Comparison of ENCODE assay signal across 9 mouse cellular contexts in the genomic region with DNA sequence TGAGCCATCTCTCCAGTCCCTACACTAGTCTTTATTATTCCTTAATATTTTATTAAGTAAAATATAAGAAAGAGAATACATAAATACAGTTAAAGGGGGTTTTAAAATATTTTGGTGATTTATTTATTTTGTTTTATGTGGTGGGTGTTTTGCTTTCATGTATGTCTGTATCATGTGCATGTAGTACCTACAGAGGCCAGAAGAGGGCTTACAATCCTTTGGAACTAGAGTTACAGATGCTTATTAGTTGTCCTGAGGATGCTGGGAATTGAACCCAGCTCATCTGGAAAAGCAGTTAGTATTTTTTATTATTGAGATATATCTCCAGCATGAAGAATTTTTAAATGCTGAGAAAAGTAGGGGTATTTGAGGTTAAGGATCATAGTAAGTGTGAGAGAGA. TPM values are rescaled to one million over a fixed set of nuclear protein-coding genes. Genes with fewer than 3 reads are reported as not detected.
A peak's percentile ranks its signal among the peaks of the same experiment; 100 is the strongest.
DNase-seq lines count a peak whose midpoint lies in the region; ATAC-seq and TF ChIP-seq lines count a peak whose summit lies in the region.
"Had no signal": no experiment of that assay in that cellular context is flagged by ENCODE, and none has a peak within 500 bp of the region (broad histone marks: within the 10 kb centered on the region; RNA-seq: fewer than 3 reads in every experiment).

No protein-coding gene starts in this region.

- H3K4me1 ChIP-seq in intestine, postnatal 0 days (replicated peaks; ENCODE audit: control insufficient read depth, insufficient read depth, low read length) = no peaks in the 10 kb centered on the region
- no peaks in the 10 kb centered on the region for H3K4me1 ChIP-seq in intestine, embryonic 15.5 days (replicated peaks)
- no peaks in the 10 kb centered on the region for H3K4me1 ChIP-seq in MEL (ENCODE audit: control insufficient read depth in 1 of 2, insufficient read depth in 2 of 2, low read length in 2 of 2)

- no peak for TF ChIP-seq POLR2A in MEL (IDR thresholded peaks at IDR 0.05; ENCODE audit: control insufficient read depth in 1 of 2, insufficient read depth in 1 of 2, low read depth in 1 of 2, low read length in 2 of 2, poor library complexity in 1 of 2)

- H3K9me3 ChIP-seq in intestine, postnatal 0 days (ENCODE audit: control insufficient read depth) = no peaks in the 10 kb centered on the region
- no peaks in the 10 kb centered on the region for H3K9me3 ChIP-seq in intestine, embryonic 15.5 days
- H3K9me3 ChIP-seq in MEL (replicated peaks; ENCODE audit: insufficient read depth, low read length) = no peaks in the 10 kb centered on the region

- peak; percentile 34 to 50 for DNase-seq in B cell, adult 2 months
- DNase-seq in MEL (ENCODE audit: low read depth, low spot score) = peak; percentile 69
- DNase-seq in lung, postnatal 14 days = peak; percentile 16
- DNase-seq in layer of hippocampus, adult 11-12 months (ENCODE audit: low spot score) = no peak
- DNase-seq in heart, adult 8-10 months (ENCODE audit: low spot score) = no peak

- peak; percentile 59 for TF ChIP-seq CTCF in intestine, postnatal 0 days (IDR thresholded peaks at IDR 0.05; ENCODE audit: low read depth)
- peak in 2 of 3 experiments; percentile 50 to 57; a peak in 4 of 6 replicates for TF ChIP-seq CTCF in MEL (IDR thresholded peaks at IDR 0.05 in 2 of 3, conservative IDR thresholded peaks at IDR 0.05 in 1 of 3; ENCODE audit: control insufficient read depth in 1 of 3, insufficient read depth in 1 of 3, low read depth in 2 of 3, low read length in 3 of 3, poor library complexity in 1 of 3, severe bottlenecking in 1 of 3)

- peak; percentile 40 for TF ChIP-seq RAD21 in MEL (IDR thresholded peaks at IDR 0.05; ENCODE audit: low read depth, low read length)

- H3K4me2 ChIP-seq in intestine, postnatal 0 days (replicated peaks; ENCODE audit: low read depth) = no peak overlapping the region
- H3K4me2 ChIP-seq in intestine, embryonic 15.5 days (replicated peaks) = no peak overlapping the region
- H3K4me2 ChIP-seq: midbrain, embryonic 11.5 days had no signal

- H3K27me3 ChIP-seq in intestine, postnatal 0 days (replicated peaks; ENCODE audit: control insufficient read depth, insufficient read depth, low read length) = no peaks in the 10 kb centered on the region
- H3K27me3 ChIP-seq in intestine, embryonic 15.5 days (replicated peaks) = no peaks in the 10 kb centered on the region
- no peaks in the 10 kb centered on the region for H3K27me3 ChIP-seq in MEL (ENCODE audit: control insufficient read depth in 1 of 2, insufficient read depth in 2 of 2, low read length in 2 of 2)

- H3K9ac ChIP-seq in intestine, postnatal 0 days (ENCODE audit: low read depth, low read length) = no peak overlapping the region
- no peak overlapping the region for H3K9ac ChIP-seq in intestine, embryonic 15.5 days
- H3K9ac ChIP-seq in MEL (ENCODE audit: control insufficient read depth, low read depth, low read length, poor library complexity, severe bottlenecking) = no peak overlapping the region

- no peaks in the 10 kb centered on the region for H3K79me2 ChIP-seq in MEL (ENCODE audit: control insufficient read depth, insufficient read depth, low read length, poor library complexity)

- no peak for ATAC-seq in intestine, postnatal 0 days
- ATAC-seq in intestine, embryonic 15.5 days = no peak
- no peak for ATAC-seq in megakaryocyte, adult 5-6 weeks (ENCODE audit: poor library complexity, severe bottlenecking)

- no peak for TF ChIP-seq EP300 in MEL (IDR thresholded peaks at IDR 0.05; ENCODE audit: low read depth in 1 of 2, low read length in 2 of 2)

- H3K36me3 ChIP-seq in intestine, postnatal 0 days (ENCODE audit: control insufficient read depth, insufficient read depth) = no peaks in the 10 kb centered on the region
- no peaks in the 10 kb centered on the region for H3K36me3 ChIP-seq in intestine, embryonic 15.5 days
- H3K36me3 ChIP-seq in MEL (ENCODE audit: control insufficient read depth in 1 of 2, insufficient read depth in 2 of 2, low read length in 2 of 2) = no peaks in the 10 kb centered on the region

- H3K27ac ChIP-seq in intestine, postnatal 0 days (ENCODE audit: low read depth, low read length) = no peak overlapping the region
- H3K27ac ChIP-seq in intestine, embryonic 15.5 days = no peak overlapping the region
- no peak overlapping the region for H3K27ac ChIP-seq in MEL (ENCODE audit: control insufficient read depth, low read depth, low read length)

- no peak overlapping the region for H3K4me3 ChIP-seq in intestine, postnatal 0 days (ENCODE audit: low read depth, low read length)
- H3K4me3 ChIP-seq in intestine, embryonic 15.5 days (replicated peaks) = no peak overlapping the region
- H3K4me3 ChIP-seq in MEL (ENCODE audit: control insufficient read depth in 1 of 2, insufficient read depth in 1 of 2, low read depth in 2 of 2, low read length in 2 of 2) = no peak overlapping the region

TF ChIP-seq in MEL, 35 proteins besides CTCF, POLR2A, EP300 and RAD21:
- no peak for TF ChIP-seq TBP (IDR thresholded peaks at IDR 0.05; ENCODE audit: low read depth, low read length)
- no peak for TF ChIP-seq NELFE (IDR thresholded peaks at IDR 0.05; ENCODE audit: low read depth, low read length)
- TF ChIP-seq ETS1 (IDR thresholded peaks at IDR 0.05; ENCODE audit: low read depth, low read length) = no peak
- TF ChIP-seq ZC3H11A (IDR thresholded peaks at IDR 0.05; ENCODE audit: low read depth, low read length) = peak; percentile 22; the same call in 1 of the 2 replicates
- TF ChIP-seq E2F4 (IDR thresholded peaks at IDR 0.05; ENCODE audit: borderline replicate concordance, low read depth, low read length) = no peak
- TF ChIP-seq ELF1 (IDR thresholded peaks at IDR 0.05; ENCODE audit: low read depth, low read length) = no peak
- TF ChIP-seq SMC3 (IDR thresholded peaks at IDR 0.05; ENCODE audit: low read depth, low read length) = peak; percentile 51
- TF ChIP-seq UBTF (IDR thresholded peaks at IDR 0.05; ENCODE audit: borderline replicate concordance, insufficient read depth, low read depth, low read length) = no peak
TF ChIP-seq in MEL: peak in this region for 2.

RNA-seq across cellular contexts. Expression of gene Dtnb, which starts 37.6 kb away (rescaled TPM):
- polyA plus RNA-seq in intestine, postnatal 0 days (2015; fragmentation: Nextera tagmentation; extraction: Ambion mirVana) = 9.4 and 9.8 TPM in 2 replicates
- 24.7 and 25.0 TPM in 2 replicates for polyA plus RNA-seq in intestine, embryonic 15.5 days (2015; fragmentation: Nextera tagmentation; extraction: Ambion mirVana)
- total RNA-seq in MEL (2012; rRNA removed) = 18.6 and 20.6 TPM in 2 replicates
- polyA plus RNA-seq in MEL (2012; ENCODE audit: insufficient read depth in 1 of 2, insufficient read length in 2 of 2, low read depth in 1 of 2, low replicate concordance in 2 of 2, missing spikeins in 1 of 2) = 10 to 100 TPM in 1 of 2 experiments, not detected in 1; 24.9 TPM
- 9.1 and 14.8 TPM in 2 replicates for total RNA-seq in megakaryocyte, adult 5-6 weeks (2015)
- total RNA-seq in megakaryocyte, adult 5-6 weeks (2017) = 8.1 and 28.5 TPM in 2 replicates
- total RNA-seq in heart, adult 8-10 months (2022) = 1 to 10 TPM; 6.8 to 9.1 (median 8.4) TPM

Comparison
In these comparisons a context has a peak if more than half of its experiments do, and no peak if none do; other contexts are left out.
1. DNase-seq: peak in B cell, adult 2 months (2 of 2), MEL (single experiment) and lung, postnatal 14 days (single experiment); none in layer of hippocampus, adult 11-12 months (single experiment) and heart, adult 8-10 months (single experiment).